Mouse (Mus musculus): ENCODE data around the gene Igfbp6. TPM values are rescaled to one million over a fixed set of nuclear protein-coding genes. Genes with fewer than 3 reads are reported as not detected.

Igfbp6 gene
- polyA plus RNA-seq, 1 experiment from 2014 or later, result not detected

DNA sequence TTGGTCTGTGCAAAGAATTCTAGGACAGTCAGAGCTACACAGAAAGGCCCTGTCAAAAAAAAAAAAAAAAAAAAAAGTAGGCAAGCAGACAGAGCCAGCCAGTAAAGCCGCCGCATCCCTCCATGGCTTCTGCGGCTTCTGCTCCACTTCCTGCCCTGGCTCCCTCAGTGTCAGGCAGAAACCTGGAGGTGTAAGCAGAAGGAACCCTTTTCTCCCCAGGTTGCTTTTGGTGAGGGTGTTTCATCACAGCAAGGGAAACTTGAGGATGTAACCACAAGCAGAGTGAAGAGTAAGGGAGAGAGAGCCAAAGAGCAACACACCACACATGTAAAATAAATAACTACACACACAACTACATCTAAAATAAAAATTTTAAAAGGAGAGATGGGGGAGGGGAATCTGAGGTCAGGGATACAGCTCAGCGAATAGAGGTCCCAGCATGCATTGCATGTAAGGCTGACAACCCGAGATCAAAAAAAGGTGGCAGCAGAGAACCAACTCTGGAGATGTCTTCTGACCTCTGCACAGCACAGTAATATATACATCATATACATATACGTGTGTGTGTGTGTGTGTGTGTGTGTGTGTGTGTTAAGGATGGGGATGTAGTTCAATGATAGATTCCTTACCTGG is 21.4 kb downstream of the Igfbp6 start:
- H3K4me3 ChIP-seq (ENCODE audit: inconsistent target), result no peak overlapping the region
- 8% methylated on average over 6 of the region's 6 CpGs for WGBS (ENCODE audit: missing documents)

DNA sequence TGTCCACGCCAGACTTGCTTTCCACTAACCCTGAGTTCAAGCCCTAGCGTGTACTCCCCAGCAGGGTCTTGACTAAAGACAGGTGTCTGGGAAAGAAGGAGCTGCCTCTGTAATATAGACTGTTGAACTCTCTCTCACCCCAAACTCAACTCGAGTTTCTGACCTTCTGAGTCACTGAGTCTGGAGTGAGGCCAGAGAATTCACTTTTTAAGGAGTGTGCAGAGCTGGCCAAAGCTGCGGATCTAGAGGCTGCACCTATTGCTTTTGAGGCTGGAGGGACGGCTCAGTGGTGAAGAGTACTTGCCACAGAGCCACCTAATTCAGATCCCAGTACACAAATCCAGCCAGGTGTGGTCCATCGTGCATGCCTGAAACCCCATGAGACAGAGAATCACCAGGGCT is 23.5 kb downstream of the Igfbp6 start:
- Histone ChIP-seq H3K27ac (no peak overlapping the region), H3K36me3 (ENCODE audit: inconsistent target) (no peaks in the 10 kb centered on the region), H3K4me3 (ENCODE audit: inconsistent target) (no peak overlapping the region), H3K79me2 (ENCODE audit: inconsistent target) (no peaks in the 10 kb centered on the region)
- 67% methylated on average over 6 of the region's 6 CpGs for WGBS (ENCODE audit: missing documents)

More for the DNA sequence above, 21.4 kb downstream of the Igfbp6 start:
- H3K36me3 ChIP-seq (ENCODE audit: inconsistent target), result no peaks in the 10 kb centered on the region
- H3K79me2 ChIP-seq (ENCODE audit: inconsistent target), result no peaks in the 10 kb centered on the region
- H3K27ac ChIP-seq, result no peak overlapping the region

DNA sequence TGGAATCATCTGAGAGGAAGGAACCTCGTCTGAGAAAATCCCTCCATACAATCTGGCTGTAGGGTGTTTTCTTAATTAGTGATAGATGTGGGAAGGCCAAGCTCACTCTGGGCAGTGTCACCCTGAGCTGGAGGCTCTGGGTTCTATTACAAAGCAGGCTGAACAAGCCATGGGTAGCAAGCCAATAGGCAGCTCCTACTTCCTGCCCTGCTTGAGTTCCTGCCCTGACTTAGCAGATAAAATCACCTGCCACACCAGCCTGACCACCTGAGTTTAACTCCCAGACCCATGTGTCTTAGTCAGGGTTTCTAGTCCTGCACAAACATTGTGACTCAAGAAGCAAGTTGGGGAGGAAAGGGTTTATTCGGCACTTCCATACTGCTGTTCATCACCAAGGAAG is 24.9 kb downstream of the Igfbp6 start:
- no peak overlapping the region for H3K4me3 ChIP-seq (ENCODE audit: inconsistent target)
- no peaks in the 10 kb centered on the region for H3K79me2 ChIP-seq (ENCODE audit: inconsistent target)
- WGBS (ENCODE audit: missing documents), result 48% methylated on average over 2 of the region's 2 CpGs
- no peaks in the 10 kb centered on the region for H3K36me3 ChIP-seq (ENCODE audit: inconsistent target)
- no peak overlapping the region for H3K27ac ChIP-seq

DNA sequence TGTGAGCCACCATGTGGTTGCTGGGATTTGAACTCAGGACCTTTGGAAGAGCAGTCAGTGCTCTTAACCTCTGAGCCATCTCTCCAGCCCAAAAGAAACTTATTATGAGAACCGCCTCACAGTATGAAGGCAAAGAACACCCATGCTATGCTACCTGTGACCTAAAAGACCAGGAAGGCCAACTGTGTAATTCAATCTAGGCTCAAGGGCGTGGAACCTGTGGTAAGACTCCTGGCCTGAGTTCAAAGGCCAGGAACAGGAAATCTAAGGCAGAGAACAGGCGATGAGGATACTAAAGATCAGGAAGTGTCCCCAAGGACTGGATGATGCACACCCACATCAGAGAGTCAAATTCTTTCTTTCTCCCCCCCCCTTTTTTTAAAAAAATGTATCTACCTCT is 29.4 kb downstream of the Igfbp6 start:
- Histone ChIP-seq H3K4me3 (ENCODE audit: inconsistent target) (no peak overlapping the region), H3K79me2 (ENCODE audit: inconsistent target) (no peaks in the 10 kb centered on the region), H3K27ac (no peak overlapping the region)

DNA sequence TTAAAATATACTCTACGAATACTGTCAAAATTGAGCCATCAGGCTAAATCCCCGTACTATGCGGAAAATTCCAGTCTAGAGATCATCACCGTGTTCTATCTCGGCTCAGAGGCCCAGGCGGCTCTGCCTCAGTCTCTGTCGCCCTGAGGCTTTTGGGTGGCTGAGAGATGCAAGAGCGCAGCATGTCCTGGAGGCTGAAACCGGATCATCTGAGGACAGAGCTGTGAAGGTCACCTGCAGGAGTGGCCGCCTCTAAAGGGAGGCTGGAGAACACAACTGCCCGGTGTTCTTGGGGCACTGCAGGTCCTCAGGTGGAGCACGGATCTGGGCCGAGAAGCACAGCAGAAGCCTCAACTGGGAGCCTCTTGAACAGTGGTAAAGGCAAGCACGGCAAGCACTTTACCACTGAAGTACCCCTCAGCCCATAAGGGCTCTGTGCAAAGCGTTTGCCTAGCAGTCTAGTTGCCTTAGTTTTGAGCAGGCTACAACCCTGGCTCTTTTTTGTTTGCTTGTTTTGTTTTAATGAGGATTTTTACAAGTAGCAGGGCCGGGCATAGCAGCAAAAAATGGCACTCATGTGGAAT is 31.7 kb downstream of the Igfbp6 start:
- WGBS (ENCODE audit: missing documents), result 97% methylated on average over 16 of the region's 16 CpGs
- H3K27ac ChIP-seq, result no peak overlapping the region

More for the DNA sequence above, 29.4 kb downstream of the Igfbp6 start:
- WGBS (ENCODE audit: missing documents), result 79% methylated on average over 3 of the region's 3 CpGs
- no peaks in the 10 kb centered on the region for H3K36me3 ChIP-seq (ENCODE audit: inconsistent target)

DNA sequence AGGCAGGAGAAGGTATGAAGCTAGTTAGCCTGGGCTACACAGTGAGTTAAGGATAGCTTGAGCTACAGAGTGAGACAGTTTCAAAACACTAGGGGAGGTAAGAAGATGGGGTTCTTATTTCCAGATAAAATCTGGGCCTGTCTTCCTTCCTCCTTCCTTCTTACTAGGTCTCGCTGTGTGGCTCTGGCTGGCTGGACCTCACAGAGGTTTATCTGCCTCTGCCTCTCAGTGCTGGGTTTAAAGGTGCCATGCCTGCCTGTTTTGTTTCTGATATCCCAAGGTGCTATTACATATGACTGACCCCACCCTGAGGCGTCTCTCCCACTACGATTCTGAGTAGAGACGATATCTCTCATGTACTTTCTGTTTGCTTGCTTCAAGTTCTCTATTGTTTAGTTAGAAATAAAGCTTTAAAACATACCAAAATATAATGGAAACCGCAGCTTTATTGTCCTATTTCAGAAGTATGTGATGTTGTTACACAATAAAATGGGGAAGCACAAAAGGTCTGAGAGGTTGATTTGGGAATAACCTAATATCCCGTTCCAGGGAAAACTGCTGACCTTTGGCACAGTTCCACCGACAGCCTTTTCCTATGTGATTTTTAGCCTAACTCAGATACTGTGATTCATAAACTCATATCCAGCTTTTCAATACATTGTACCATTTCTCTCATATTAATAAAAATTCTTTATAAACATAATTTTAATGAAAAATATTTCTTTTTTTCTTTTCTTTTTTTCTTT is 32.6 kb downstream of the Igfbp6 start:
- Histone ChIP-seq H3K4me3 (ENCODE audit: inconsistent target) (no peak overlapping the region), H3K36me3 (ENCODE audit: inconsistent target) (no peaks in the 10 kb centered on the region), H3K27ac (no peak overlapping the region), H3K79me2 (ENCODE audit: inconsistent target) (no peaks in the 10 kb centered on the region)
- 89% methylated on average over 7 of the region's 7 CpGs for WGBS (ENCODE audit: missing documents)

More for the DNA sequence above, 31.7 kb downstream of the Igfbp6 start:
- H3K4me3 ChIP-seq (ENCODE audit: inconsistent target), result no peak overlapping the region
- no peaks in the 10 kb centered on the region for H3K36me3 ChIP-seq (ENCODE audit: inconsistent target)
- no peaks in the 10 kb centered on the region for H3K79me2 ChIP-seq (ENCODE audit: inconsistent target)

DNA sequence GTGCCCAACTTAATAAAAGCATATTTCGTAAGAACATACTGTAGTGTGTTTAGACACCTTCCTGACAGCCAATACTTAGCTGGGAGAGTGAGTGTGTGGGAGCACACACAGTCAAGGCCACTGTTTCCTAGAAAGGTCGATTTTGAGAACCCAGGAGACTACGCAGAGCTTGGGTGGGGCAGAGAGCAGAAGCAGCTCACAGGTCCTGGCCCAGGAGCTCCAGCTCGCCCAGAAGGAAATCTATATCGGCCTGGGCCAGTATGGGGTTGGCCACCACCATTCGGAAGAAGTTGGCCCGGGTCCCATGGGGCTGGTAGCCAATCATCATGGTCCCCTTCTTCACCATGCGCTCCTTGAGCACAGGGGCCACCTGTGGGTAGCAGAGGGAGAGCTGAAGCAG is 33.3 kb downstream of the Igfbp6 start:
- Histone ChIP-seq H3K79me2 (ENCODE audit: inconsistent target) (no peaks in the 10 kb centered on the region), H3K27ac (no peak overlapping the region), H3K4me3 (ENCODE audit: inconsistent target) (no peak overlapping the region), H3K36me3 (ENCODE audit: inconsistent target) (no peaks in the 10 kb centered on the region)
- WGBS (ENCODE audit: missing documents), result 94% methylated on average over 8 of the region's 8 CpGs

DNA sequence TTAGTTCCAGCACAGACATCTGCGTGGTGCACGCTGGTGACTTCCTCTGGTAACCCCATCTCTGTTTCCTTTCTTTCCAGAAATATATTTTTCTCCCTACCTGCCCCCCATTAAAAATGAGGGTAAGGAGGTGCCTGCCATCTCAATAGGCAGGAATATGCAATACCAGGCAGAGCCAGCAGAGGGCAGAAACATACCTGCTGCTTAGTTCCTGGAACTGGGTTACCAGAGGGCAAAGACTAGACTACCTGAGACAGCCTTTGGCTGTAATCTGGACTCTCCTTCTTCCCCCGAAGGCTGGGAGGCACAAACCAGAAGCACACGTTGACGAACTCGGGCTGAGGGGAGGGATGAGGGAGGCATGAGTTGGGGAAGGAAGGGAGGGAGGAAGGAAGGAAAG is 34.1 kb downstream of the Igfbp6 start:
- Histone ChIP-seq H3K79me2 (ENCODE audit: inconsistent target) (no peaks in the 10 kb centered on the region), H3K27ac (no peak overlapping the region), H3K36me3 (ENCODE audit: inconsistent target) (no peaks in the 10 kb centered on the region), H3K4me3 (ENCODE audit: inconsistent target) (no peak overlapping the region)
- 14% methylated on average over 6 of the region's 6 CpGs for WGBS (ENCODE audit: missing documents)

DNA sequence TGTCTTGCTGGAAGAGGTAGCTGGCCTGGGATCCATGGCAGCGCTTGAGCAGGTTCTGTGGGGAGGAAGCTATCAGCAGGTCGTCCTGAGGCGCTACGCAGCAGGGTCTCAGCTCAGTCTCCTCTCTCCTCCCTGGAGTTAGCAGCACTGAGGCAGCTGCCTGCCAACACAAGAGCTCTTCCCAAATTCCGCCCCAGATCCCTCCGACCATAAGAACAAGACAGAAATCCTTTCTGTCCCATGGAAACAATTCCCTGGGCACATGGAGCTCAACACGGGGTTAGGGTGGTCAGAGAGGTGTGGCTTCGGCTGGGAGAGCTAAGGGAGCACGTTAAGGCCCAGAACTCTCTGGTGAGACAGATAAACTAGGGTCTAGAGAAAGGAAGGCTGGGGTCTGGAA is 34.9 kb downstream of the Igfbp6 start:
- H3K4me3 ChIP-seq (ENCODE audit: inconsistent target), result no peak overlapping the region
- WGBS (ENCODE audit: missing documents), result 93% methylated on average over 9 of the region's 9 CpGs

DNA sequence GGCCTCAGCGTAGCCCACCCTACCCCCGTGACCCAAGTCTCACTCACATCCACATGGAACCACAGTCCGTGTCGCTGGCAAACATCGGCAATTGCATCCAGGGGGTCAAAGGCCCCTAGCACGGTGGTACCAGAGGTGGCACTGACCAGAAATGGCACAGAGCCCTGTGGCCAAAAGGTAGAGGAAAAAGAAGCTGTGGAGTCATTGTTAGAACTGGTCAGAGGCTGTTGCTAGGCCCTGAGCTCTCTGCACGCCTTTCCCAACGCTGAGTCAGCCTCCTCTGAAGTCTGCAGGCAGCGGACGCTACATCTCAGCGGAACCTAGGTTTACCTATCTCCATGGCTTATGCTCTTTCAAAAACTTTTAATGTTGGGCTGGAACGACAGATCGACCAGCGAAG is 35.8 kb downstream of the Igfbp6 start:
- Histone ChIP-seq H3K36me3 (ENCODE audit: inconsistent target) (no peaks in the 10 kb centered on the region), H3K27ac (no peak overlapping the region), H3K79me2 (ENCODE audit: inconsistent target) (no peaks in the 10 kb centered on the region), H3K4me3 (ENCODE audit: inconsistent target) (no peak overlapping the region)
- WGBS (ENCODE audit: missing documents), result 97% methylated on average over 11 of the region's 14 CpGs

More for the DNA sequence above, 34.9 kb downstream of the Igfbp6 start:
- Histone ChIP-seq H3K27ac (no peak overlapping the region), H3K79me2 (ENCODE audit: inconsistent target) (no peaks in the 10 kb centered on the region), H3K36me3 (ENCODE audit: inconsistent target) (no peaks in the 10 kb centered on the region)

DNA sequence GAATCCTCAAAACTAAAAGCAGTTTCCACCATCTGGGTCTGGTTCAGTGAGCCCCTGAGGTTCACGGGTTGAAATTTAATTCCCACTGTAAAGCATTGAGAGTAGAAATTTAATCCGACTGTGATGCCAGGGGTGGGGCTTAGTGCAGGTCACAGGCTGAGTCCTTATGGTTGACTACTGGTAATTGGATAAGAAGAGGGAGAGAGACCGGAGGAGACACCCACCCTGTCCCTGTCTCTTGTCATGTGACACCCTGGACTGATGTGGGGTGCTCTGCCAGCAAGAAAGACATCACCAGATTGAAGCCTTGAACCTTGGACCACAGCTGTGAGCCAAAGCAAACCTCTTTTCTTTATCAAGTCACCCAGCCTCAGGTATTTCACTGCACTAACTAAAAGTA is 38.9 kb downstream of the Igfbp6 start:
- Histone ChIP-seq H3K36me3 (ENCODE audit: inconsistent target) (no peaks in the 10 kb centered on the region), H3K79me2 (ENCODE audit: inconsistent target) (no peaks in the 10 kb centered on the region), H3K4me3 (ENCODE audit: inconsistent target) (no peak overlapping the region), H3K27ac (no peak overlapping the region)
- 100% methylated on average over 3 of the region's 3 CpGs for WGBS (ENCODE audit: missing documents)

DNA sequence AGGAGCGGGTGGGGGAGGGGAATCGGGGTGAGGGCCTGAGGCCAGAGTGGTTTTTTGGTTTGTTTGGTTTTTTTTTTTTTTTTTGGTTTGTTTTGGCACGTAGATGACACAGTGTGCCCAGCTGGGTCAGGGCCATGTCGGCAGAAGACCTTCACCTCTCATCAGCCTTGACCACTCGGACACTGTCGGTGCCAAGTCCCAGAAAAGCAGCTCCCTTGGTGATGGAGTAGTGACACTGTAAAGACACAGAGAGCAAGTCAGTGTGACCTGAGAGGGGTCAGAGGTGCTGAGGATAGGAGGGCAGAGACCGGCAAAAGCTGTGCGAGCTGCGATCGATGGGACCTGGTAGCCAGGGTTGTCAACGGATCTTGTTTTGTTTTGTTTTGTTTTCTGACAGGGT is 42.1 kb downstream of the Igfbp6 start:
- H3K36me3 ChIP-seq (ENCODE audit: inconsistent target), result no peaks in the 10 kb centered on the region
- no peak overlapping the region for H3K27ac ChIP-seq
- no peak overlapping the region for H3K4me3 ChIP-seq (ENCODE audit: inconsistent target)
- H3K79me2 ChIP-seq (ENCODE audit: inconsistent target), result no peaks in the 10 kb centered on the region
- WGBS (ENCODE audit: missing documents), result 92% methylated on average over 9 of the region's 11 CpGs

DNA sequence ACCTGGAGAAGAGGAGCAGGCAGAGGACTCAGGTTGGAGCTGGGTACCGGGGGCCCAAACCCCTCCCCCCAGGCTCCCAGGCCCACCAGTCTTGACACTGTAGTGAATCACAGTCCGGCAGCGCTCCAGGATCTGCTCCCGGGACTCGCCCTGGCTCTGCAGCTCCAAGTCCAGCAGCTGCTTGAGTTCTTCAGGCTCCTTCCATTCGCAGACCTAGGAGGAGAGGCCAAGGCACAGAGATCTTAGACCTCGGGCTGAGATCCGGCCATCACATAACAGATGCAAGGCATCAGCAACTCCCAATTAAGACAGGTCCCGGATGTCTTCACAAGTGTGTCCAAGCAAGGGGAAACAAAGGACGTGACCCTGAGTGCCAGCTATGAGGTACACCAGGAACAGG is 43.9 kb downstream of the Igfbp6 start:
- Histone ChIP-seq H3K27ac (no peak overlapping the region), H3K36me3 (ENCODE audit: inconsistent target) (no peaks in the 10 kb centered on the region), H3K79me2 (ENCODE audit: inconsistent target) (no peaks in the 10 kb centered on the region), H3K4me3 (ENCODE audit: inconsistent target) (no peak overlapping the region)
- WGBS (ENCODE audit: missing documents), result 97% methylated on average over 10 of the region's 10 CpGs

DNA sequence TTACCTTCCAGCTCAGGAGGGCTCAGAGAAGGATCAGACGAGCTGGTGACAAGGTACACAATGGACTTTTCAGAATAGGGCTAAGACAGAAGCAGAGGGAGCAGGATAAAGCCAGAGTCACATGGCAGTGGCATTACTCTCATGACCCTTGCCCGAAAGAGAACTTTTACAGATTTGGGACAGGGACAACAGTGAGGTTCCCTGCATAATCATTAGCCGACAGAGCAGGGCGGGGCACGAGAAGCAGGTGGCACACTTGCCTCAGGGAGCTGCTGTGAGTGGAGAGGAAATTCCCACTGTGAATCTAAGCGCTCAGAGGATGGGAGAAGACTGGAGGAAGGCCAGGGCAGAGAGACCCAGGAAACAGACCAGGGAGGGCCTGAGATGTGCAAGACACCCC is 44.7 kb downstream of the Igfbp6 start:
- Histone ChIP-seq H3K27ac (no peak overlapping the region), H3K4me3 (ENCODE audit: inconsistent target) (no peak overlapping the region), H3K36me3 (ENCODE audit: inconsistent target) (no peaks in the 10 kb centered on the region), H3K79me2 (ENCODE audit: inconsistent target) (no peaks in the 10 kb centered on the region)
- WGBS (ENCODE audit: missing documents), result 92% methylated on average over 6 of the region's 6 CpGs

DNA sequence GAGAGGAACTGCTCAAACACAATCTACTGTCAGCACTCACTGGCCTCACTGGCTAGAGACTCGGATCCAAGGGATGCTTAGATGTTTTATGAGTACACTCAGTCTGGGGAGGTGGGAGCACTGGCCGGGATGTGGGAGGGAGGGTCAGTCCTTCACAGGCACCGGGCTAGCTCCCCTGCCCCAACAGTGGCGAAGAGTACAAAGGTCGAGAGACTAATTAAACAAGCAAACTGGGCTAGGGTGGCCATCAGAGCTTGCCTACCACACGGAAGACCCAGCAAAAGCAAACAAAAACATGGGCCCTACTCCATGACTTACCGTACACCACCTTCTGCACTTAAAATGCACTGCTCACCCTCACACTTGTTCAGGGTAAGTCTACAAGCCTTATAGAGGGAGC is 47.5 kb downstream of the Igfbp6 start:
- WGBS (ENCODE audit: missing documents), result 99% methylated on average over 7 of the region's 7 CpGs
- H3K27ac ChIP-seq, result no peak overlapping the region
- no peaks in the 10 kb centered on the region for H3K36me3 ChIP-seq (ENCODE audit: inconsistent target)
- H3K4me3 ChIP-seq (ENCODE audit: inconsistent target), result no peak overlapping the region
- no peaks in the 10 kb centered on the region for H3K79me2 ChIP-seq (ENCODE audit: inconsistent target)
